Mouse (Mus musculus): ENCODE measurements at regions not wholly inside any gene's neighbourhood (a gene's known extent, or its start where the extent isn't known, plus 50 kb on each side); places are given as distances from the start of the nearest gene placed in this dataset.

DNA sequence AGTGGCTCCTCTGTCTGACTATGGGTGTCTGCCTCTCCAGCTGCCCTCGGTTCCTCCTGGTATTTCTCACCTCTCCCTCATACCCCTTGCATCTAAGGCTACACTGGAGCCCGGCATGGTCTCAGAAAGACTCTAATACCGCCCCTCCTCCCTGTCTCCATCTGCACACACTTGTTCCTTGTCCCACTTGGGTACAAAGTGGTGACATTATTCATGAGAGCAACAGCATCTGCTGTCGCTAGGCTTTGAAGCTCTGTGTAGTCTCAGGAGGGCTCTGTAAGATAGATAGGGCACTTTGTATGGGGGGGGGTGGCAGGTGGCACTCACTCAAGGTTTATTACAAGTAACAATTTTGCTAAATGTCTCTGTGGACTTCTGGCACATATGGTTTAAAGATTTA is 229.7 kb downstream of the Opa1 start:
- no peak overlapping the region for H3K4me3 ChIP-seq (replicated peaks; ENCODE audit: control insufficient read depth, low read depth, low read length)
- TF ChIP-seq POLR2A (IDR thresholded peaks at IDR 0.05; ENCODE audit: borderline replicate concordance, control insufficient read depth, low read depth, low read length) = no peak
- no peak for TF ChIP-seq CTCF (IDR thresholded peaks at IDR 0.05; ENCODE audit: control insufficient read depth, insufficient read depth, low read length)
- H3K4me1 ChIP-seq (ENCODE audit: control insufficient read depth, insufficient read depth, low read length) = no peaks in the 10 kb centered on the region
- no peak overlapping the region for H3K27ac ChIP-seq (ENCODE audit: control insufficient read depth, insufficient read depth, low read depth, low read length, poor library complexity)
- 81% methylated on average over 4 of the region's 4 CpGs for WGBS

GRCm38 (mm10) chr16:29813411-29814038 is 234.4 kb downstream of the Opa1 start:
- WGBS = 6% methylated on average over 31 of the region's 31 CpGs

GRCm38 (mm10) chr16:29814039-29814438 is 234.9 kb downstream of the Opa1 start:
- TF ChIP-seq CTCF (IDR thresholded peaks at IDR 0.05; ENCODE audit: control insufficient read depth, insufficient read depth, low read length) = peak; percentile 49; the same call in 1 of the 2 replicates
- TF ChIP-seq POLR2A (IDR thresholded peaks at IDR 0.05; ENCODE audit: borderline replicate concordance, control insufficient read depth, low read depth, low read length) = no peak
- Histone ChIP-seq H3K4me3 (replicated peaks; ENCODE audit: control insufficient read depth, low read depth, low read length) (peak overlapping the region; percentile 33), H3K4me1 (ENCODE audit: control insufficient read depth, insufficient read depth, low read length) (no peaks in the 10 kb centered on the region), H3K27ac (ENCODE audit: control insufficient read depth, insufficient read depth, low read depth, low read length, poor library complexity) (no peak overlapping the region)
- 3% methylated on average over 31 of the region's 32 CpGs for WGBS

More at GRCm38 (mm10) chr16:29813411-29814038, 234.4 kb downstream of the Opa1 start:
- no peaks in the 10 kb centered on the region for H3K4me1 ChIP-seq (ENCODE audit: control insufficient read depth, insufficient read depth, low read length)
- peak overlapping the region; percentile 33 for H3K4me3 ChIP-seq (replicated peaks; ENCODE audit: control insufficient read depth, low read depth, low read length)
- TF ChIP-seq POLR2A (IDR thresholded peaks at IDR 0.05; ENCODE audit: borderline replicate concordance, control insufficient read depth, low read depth, low read length) (no peak), CTCF (IDR thresholded peaks at IDR 0.05; ENCODE audit: control insufficient read depth, insufficient read depth, low read length) (no peak)
- H3K27ac ChIP-seq (ENCODE audit: control insufficient read depth, insufficient read depth, low read depth, low read length, poor library complexity) = no peak overlapping the region

GRCm38 (mm10) chr16:29814655-29815054 is 235.5 kb downstream of the Opa1 start:
- 80% methylated on average over 2 of the region's 2 CpGs for WGBS
- no peak overlapping the region for H3K4me3 ChIP-seq (replicated peaks; ENCODE audit: control insufficient read depth, low read depth, low read length)
- H3K27ac ChIP-seq (ENCODE audit: control insufficient read depth, insufficient read depth, low read depth, low read length, poor library complexity) = no peak overlapping the region
- TF ChIP-seq POLR2A (IDR thresholded peaks at IDR 0.05; ENCODE audit: borderline replicate concordance, control insufficient read depth, low read depth, low read length) (no peak), CTCF (IDR thresholded peaks at IDR 0.05; ENCODE audit: control insufficient read depth, insufficient read depth, low read length) (no peak)
- H3K4me1 ChIP-seq (ENCODE audit: control insufficient read depth, insufficient read depth, low read length) = no peaks in the 10 kb centered on the region

DNA sequence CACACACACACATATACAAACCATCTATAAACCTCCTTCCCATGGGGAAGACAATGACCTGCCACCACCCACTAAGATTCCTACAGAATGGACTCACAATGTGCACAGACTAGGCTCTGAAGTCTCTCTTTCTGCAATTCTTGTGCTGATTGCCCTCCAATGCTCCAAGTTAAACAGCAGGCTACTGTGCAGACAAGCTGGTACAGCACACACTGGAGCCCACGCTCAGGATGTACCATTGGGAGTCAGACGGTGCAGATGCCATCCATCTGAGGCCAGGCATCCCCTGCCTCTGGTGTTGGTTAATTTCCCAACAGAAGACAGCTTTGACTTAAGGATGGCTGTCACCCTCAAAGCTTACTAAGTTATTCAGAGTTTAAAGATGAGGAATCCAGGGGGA is 236.1 kb downstream of the Opa1 start:
- Histone ChIP-seq H3K4me1 (ENCODE audit: control insufficient read depth, insufficient read depth, low read length) (no peaks in the 10 kb centered on the region), H3K4me3 (replicated peaks; ENCODE audit: control insufficient read depth, low read depth, low read length) (no peak overlapping the region), H3K27ac (ENCODE audit: control insufficient read depth, insufficient read depth, low read depth, low read length, poor library complexity) (no peak overlapping the region)
- 70% methylated on average over 2 of the region's 2 CpGs for whole genome bisulfite sequencing
- TF ChIP-seq CTCF (IDR thresholded peaks at IDR 0.05; ENCODE audit: control insufficient read depth, insufficient read depth, low read length) = no peak
- no peak for TF ChIP-seq POLR2A (IDR thresholded peaks at IDR 0.05; ENCODE audit: borderline replicate concordance, control insufficient read depth, low read depth, low read length)

GRCm38 (mm10) chr16:29815632-29816337 is 236.7 kb downstream of the Opa1 start:
- no peaks in the 10 kb centered on the region for H3K4me1 ChIP-seq (ENCODE audit: control insufficient read depth, insufficient read depth, low read length)
- TF ChIP-seq POLR2A (IDR thresholded peaks at IDR 0.05; ENCODE audit: borderline replicate concordance, control insufficient read depth, low read depth, low read length) = no peak
- TF ChIP-seq CTCF (IDR thresholded peaks at IDR 0.05; ENCODE audit: control insufficient read depth, insufficient read depth, low read length) = no peak
- H3K4me3 ChIP-seq (replicated peaks; ENCODE audit: control insufficient read depth, low read depth, low read length) = no peak overlapping the region
- no peak overlapping the region for H3K27ac ChIP-seq (ENCODE audit: control insufficient read depth, insufficient read depth, low read depth, low read length, poor library complexity)
- WGBS = 79% methylated on average over 10 of the region's 10 CpGs

DNA sequence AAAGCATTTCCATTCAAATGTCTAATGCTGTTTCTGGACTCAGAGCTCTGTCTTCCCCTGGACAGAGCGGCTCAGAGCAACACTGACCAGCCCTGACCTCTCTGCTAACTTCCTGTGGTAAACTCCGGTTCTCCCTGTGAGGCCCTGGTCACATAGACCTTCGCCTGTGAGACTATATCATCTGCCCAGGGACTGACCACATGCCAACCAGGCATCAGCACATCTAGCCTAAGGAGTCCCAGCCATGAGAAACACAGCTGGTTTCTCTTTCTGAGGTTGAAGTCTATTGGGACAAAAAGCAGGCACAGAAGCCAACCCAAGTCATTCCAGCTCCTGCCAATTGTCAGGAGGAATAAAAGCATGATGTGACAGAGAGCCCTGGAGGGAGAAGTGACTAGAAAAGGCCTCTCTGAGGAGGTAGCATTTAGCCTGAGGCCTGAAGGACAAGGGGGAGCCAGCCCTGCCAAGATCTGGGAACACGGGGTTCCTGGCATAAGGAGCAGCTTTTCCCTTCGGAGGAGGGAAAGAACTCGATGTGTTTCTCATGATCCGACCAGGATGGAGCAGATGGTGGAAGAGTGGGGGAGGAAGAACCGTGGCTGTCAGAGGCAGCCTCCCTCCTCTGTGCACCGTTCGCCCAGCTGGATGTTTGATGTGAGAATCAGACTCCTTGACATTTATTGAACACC is 237.7 kb downstream of the Opa1 start:
- Histone ChIP-seq H3K27ac (ENCODE audit: control insufficient read depth, insufficient read depth, low read depth, low read length, poor library complexity) (no peak overlapping the region), H3K4me1 (ENCODE audit: control insufficient read depth, insufficient read depth, low read length) (no peaks in the 10 kb centered on the region), H3K4me3 (replicated peaks; ENCODE audit: control insufficient read depth, low read depth, low read length) (no peak overlapping the region)
- 72% methylated on average over 10 of the region's 10 CpGs for WGBS
- no peak for TF ChIP-seq CTCF (IDR thresholded peaks at IDR 0.05; ENCODE audit: control insufficient read depth, insufficient read depth, low read length)
- no peak for TF ChIP-seq POLR2A (IDR thresholded peaks at IDR 0.05; ENCODE audit: borderline replicate concordance, control insufficient read depth, low read depth, low read length)

DNA sequence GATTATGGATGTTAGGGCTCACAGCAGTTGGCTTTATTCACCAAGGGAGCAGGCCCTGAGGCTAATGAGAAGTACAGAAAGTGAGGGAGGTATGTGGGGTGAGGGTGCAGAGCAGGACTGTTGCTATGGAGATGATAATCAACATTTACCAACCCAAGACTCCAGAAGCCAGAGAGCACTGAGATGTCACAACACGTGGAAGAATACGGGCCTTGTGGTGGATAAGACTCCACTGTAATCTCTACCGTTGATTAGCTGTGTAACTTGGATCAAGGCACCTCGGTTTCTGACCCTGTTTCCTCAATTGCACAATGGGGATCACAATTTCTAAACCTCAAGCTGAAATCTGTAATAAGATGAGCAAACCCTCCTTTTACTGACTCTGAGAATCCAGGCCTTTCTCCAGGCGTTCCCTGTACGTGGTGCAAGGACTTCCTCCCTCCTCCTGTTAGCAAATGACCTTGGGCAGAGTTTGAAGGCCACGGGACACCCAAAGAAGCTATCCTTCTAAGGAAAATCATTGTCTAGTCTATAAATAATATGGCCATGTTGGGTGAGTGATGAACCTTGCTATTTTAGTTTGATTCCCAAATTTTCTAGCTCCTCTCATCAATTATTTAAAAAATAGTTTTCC is 239.8 kb downstream of the Opa1 start:
- H3K27ac ChIP-seq (ENCODE audit: control insufficient read depth, insufficient read depth, low read depth, low read length, poor library complexity) = no peak overlapping the region
- WGBS = 32% methylated on average over 7 of the region's 7 CpGs
- no peak overlapping the region for H3K4me3 ChIP-seq (replicated peaks; ENCODE audit: control insufficient read depth, low read depth, low read length)
- no peaks in the 10 kb centered on the region for H3K4me1 ChIP-seq (ENCODE audit: control insufficient read depth, insufficient read depth, low read length)
- TF ChIP-seq POLR2A (IDR thresholded peaks at IDR 0.05; ENCODE audit: borderline replicate concordance, control insufficient read depth, low read depth, low read length) (no peak), CTCF (IDR thresholded peaks at IDR 0.05; ENCODE audit: control insufficient read depth, insufficient read depth, low read length) (no peak)
